Mouse (Mus musculus): Measurements from ENCODE around the gene Gins2.

The Gins2 gene

GRCm38 (mm10) chr8:120599504-120599903 is 10.4 kb upstream of the Gins2 start:
- peak; percentile 87 to 96 for DNase-seq

- DNase-seq, result no peak
Observed at GRCm38 (mm10) chr8:120598579-120598978, 9.5 kb upstream of the Gins2 start.

GRCm38 (mm10) chr8:120595963-120596362 is 6.9 kb upstream of the Gins2 start:
- DNase-seq, result peak; percentile 64 to 80

DNA sequence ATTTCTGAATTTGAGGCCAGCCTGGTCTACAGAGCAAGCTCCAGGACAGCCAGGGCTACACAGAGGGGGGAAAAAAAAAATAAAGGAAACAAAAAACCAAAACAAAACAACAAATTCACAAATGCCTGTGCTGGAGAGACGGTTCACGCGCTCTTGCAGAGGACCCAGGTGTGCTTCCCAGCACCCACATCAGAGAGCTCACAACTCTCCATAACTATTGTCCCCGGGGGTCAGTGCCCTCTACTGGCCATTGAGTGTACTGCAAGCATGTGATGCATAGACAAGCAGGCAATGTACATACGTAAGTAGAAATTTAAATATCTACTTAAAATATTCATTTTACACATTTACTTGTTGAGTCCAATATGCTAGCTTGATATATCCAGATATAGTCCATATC is 5.5 kb upstream of the Gins2 start:
- DNase-seq, result no peak

DNA sequence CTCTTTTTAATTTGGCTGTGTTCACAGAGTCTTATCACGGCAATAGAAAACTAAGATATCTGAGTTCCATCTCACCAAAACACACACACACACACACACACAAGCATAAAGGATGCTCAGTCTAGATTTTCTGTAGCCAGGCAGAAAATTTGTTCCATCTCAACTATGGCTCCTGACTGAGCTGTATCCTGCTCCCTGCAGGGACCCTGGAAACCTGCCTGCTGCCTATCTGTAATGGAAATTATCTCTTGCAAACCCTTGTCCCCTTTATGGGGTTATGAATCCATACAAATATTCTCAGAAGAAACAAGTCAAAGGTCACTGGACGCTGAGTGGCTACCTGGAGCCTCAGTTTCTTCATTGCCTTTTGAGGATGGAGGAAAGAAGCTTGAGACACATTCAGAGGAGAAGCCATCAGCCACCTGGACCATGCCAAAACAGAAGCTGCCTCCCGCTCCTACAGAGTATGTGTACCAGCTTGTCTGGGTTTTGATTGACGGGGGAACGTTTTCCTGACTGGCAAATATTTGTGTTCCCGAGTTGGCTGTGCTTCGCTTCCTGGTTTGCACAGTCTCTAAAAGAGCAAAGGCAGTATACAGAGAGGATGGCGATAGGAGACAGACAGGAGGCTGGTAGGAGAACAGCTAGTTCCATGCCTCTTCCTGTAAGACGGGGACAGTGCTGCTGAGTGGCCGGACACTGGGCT is 2.6 kb upstream of the Gins2 start:
- no peak for DNase-seq

DNA sequence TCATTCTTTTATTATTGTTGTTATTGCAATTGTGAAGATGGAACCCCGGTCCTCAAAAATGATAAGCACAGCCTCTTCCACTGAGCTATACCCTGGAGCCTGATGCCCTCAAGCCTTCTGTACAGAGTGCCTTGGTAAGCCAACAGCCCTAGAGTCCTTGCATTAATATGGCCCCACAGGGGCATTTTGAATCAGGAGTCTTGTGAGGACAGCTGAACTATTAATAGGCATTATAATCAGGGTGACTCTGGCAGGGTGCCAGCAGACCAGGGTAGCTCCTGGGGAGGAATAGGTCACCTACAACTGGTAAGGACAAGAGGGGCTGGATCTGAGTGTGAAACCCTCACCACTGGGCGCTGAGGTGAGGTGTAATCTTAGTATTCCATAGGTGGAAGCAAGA is 817 bp upstream of the Gins2 start:
- peak; percentile 62 to 74 for DNase-seq

- no peak for DNase-seq
Observed at GRCm38 (mm10) chr8:120585521-120585920, 3.6 kb downstream of the Gins2 start.

DNA sequence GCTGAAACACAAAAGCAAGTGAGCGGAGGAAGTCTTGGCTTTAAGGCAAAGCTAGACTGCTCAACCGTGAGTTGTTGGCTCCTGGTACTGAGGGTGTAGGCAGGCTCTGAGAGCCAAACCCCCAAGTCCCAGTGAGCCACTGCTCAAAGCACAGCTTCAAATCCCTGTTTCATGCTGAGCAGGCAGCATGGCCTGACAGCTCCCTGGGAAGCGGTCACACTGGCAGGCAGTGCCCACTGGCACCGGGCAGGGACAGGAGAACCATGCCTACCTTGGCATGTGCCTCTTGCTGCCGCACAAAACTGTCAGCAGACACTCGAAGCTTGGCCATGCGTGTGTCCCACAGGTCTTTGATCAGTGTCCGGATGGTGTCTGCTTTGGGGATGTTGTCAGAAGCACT is 7.3 kb downstream of the Gins2 start:
- no peak for DNase-seq

DNA sequence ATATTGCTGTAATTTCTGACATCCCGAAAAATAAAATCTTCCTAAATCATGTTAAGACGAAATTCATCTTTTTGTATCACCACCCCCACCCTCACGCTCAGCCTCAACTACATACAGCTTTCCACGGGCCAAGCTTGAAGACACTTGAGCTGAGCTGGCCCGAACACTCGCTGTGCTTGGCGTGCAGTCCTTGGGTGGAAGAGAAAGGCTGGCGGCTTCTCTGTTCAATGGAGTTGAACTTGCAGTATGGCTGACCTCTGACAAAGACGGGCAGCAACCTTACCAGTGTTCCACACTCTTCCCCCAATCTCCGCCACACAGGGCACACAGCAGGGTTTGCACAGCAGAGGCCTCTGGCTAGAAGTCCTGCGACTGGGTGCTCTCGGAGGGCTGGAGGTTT is 7.8 kb downstream of the Gins2 start:
- DNase-seq, result no peak

DNA sequence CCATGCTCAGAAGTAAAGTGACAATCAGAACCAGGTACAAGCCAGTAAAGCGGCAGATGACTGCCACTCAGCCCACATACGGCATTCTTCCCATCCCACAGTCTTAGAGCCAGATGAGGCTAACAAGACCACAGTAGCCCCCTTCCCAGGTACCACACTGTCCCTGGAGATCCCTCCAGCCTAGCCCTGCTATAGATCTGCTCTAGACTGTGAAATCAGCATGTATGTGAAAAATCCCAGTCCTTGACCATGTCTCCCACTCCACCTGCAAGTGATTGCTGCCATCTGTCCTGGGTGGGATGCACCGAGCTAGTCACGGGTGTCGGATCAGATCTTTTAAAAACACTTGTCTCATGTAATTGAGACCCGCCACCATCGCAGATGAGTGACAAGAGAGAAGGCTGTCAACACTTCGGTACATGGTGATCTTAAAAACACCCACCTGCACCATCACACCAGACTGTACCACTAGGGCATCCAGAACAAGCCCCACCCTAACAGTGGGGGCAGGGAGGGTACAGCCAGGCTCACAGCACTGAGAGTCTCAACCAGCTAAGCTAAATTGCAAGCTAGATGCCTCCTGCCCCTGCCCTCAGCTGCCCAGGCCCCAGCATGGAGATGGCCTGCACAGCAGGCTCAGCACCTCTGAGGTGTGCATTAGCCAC is 8.6 kb downstream of the Gins2 start:
- no peak for DNase-seq

DNA sequence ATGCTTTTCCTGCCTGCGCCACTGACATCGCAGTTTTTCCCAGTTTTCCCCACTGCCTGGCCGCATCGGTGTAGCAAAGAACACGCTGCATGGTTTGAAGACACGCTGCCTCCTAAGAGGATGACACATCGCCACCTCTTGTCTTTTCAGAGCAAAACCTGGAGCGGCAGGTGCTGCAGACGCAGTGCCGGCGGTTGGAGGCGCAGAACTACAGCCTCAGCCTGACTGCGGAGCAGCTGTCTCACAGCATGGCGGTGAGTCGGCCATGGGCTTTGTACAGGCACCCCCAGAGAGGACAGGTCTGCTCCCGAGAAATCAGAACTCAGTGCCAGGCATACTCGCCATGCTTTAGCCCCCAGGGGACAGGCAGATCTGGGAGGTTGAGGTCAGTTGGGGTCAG is 11.3 kb downstream of the Gins2 start:
- no peak for DNase-seq

- peak; percentile 81 to 90 for DNase-seq
Observed at GRCm38 (mm10) chr8:120575801-120576200, 13.3 kb downstream of the Gins2 start.

DNA sequence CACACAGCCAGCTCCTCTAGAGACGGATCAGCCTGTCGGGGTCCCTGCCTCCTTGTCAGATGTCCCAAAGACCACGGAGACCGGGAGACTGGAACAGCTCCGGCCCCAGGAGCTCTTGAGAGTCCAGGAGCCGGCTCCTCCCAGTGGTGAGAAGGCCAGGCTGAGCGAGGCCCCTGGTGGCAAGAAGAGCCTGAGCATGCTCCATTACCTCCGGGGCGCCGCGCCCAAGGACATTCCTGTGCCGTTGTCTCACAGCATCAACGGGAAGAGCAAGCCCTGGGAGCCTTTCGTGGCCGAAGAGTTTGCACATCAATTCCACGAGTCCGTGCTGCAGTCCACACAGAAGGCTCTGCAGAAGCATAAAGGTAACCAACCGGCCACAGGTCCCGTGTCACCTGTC is 14.2 kb downstream of the Gins2 start:
- DNase-seq, result peak in 1 of 2 experiments; percentile 40

GRCm38 (mm10) chr8:120573866-120574265 is 15.2 kb downstream of the Gins2 start:
- DNase-seq, result no peak

GRCm38 (mm10) chr8:120572534-120572933 is 16.6 kb downstream of the Gins2 start:
- DNase-seq, result no peak

GRCm38 (mm10) chr8:120571561-120571960 is 17.5 kb downstream of the Gins2 start:
- no peak for DNase-seq

DNA sequence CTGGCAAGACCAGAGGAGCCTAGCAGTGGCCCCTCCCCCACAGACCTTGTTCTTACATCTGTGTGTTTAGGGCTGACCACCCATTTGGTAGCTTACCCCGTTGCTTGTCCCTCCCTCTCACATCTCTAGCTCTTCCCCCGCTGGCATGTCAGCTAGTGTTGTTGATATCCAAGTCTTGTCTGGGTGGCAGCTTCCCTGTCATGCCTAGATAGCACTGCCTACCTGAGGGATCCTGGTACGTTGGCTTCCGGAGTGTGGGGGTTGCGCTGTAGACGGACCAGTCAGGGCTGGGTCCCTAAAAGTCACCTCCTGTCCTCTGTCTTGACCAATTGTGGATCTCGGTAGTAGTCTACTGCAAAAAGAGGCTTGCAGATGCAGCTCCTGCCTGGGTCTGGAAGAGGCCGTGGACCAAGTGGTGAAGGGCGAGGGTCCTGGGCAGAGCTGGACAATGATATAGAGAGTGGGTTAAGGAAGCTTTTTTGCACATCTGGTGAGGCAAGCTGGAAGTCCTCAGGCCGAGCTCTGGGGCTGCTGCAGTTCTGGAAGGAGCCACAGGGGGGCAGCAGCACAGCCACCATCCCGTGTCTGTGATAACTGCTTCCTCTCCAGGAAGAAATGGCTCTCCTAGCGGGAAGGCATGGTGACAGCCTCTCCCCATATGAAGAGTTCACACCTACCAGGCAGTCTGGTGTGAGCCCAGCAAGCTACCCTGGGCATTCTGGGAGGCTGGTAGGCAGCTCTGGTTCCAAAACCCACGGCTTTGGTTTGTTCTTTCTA is 19.0 kb downstream of the Gins2 start:
- peak; percentile 73 to 76 for DNase-seq

GRCm38 (mm10) chr8:120569123-120569522 is 20.0 kb downstream of the Gins2 start:
- DNase-seq, result no peak

- DNase-seq, result no peak
Observed at GRCm38 (mm10) chr8:120568164-120568798, 20.8 kb downstream of the Gins2 start.

GRCm38 (mm10) chr8:120567731-120568130 is 21.4 kb downstream of the Gins2 start:
- DNase-seq, result no peak

GRCm38 (mm10) chr8:120566681-120567080 is 22.4 kb downstream of the Gins2 start:
- no peak for DNase-seq

GRCm38 (mm10) chr8:120565151-120565711 is 23.9 kb downstream of the Gins2 start:
- DNase-seq, result no peak
